Mouse (Mus musculus): Measurements from ENCODE around the gene Ppp1r15a. TPM values are rescaled to one million over a fixed set of nuclear protein-coding genes. Genes with fewer than 3 reads are reported as not detected.
A peak's percentile ranks its signal among the peaks of the same experiment; 100 is the strongest.

Gene Ppp1r15a
- 12.9 and 13.0 TPM in 2 replicates for polyA plus RNA-seq (2014; fragmentation: Nextera tagmentation; extraction: Ambion mirVana)

DNA sequence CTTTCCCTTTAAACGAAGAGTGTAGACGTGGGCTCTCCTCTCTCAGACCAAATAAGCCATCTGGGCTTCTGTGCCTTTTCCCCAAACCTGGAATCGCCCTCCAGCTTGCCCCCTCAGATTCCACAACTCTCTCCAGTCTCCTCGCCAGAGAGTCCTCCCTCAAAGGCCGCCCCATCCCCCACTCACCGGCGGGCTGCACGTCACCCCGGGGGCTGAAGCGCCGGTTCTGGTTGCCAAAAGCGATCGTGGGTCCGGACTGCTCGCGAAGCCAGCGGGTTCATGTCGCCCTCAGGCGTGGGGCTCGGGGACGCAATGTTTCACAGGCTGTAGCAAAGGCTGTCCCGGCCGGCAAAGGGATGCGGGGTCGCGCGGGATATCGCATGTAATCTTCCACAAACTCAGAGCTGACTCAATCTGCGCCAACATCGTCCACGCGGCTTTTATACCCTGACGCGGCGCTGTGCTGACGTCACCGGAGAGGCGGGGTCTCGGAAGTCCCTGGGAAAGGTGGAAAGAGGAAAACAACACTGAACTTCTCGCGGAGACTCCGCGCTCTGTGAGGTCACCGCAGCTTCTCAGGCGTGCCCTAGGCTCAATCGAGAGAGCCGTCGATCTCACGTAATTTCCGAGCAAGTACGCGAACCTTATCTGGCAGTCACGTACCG, at the start of gene Ppp1r15a, which contains the start of gene Plekha4:
Gene Ppp1r15a (minus strand): TSS at position 460 of the 665 bp plus-strand sequence.
Gene Plekha4 (plus strand): TSS at position 522 of the 665 bp plus-strand sequence.
- peak within 1 kb of the TSS; percentile 63 for H3K4me3 ChIP-seq (replicated peaks; ENCODE audit: low read length)
- H3K9ac ChIP-seq = peak within 1 kb of the TSS; percentile 77
- WGBS = under 1% methylated on average over 54 of the region's 54 CpGs
- H3K9me3 ChIP-seq (ENCODE audit: control insufficient read depth, low read length) = no peaks in the 10 kb centered on the region
- ATAC-seq (ENCODE audit: low FRiP score) = peak; percentile 83
- H3K27me3 ChIP-seq (ENCODE audit: control insufficient read depth, insufficient read depth, low read length) = no peaks in the 10 kb centered on the region
- peak within 1 kb of the TSS; percentile 73 for H3K4me2 ChIP-seq (replicated peaks)
- H3K4me1 ChIP-seq (replicated peaks; ENCODE audit: control insufficient read depth, insufficient read depth, low read length) = peaks cover 21% of the 10 kb centered on the region
- DNase-seq (ENCODE audit: low spot score) = peak; percentile 96
- 0 out of 2 replicates have a peak, but pooled peaks cover 5% of the 10 kb centered on the region for H3K36me3 ChIP-seq (replicated peaks; ENCODE audit: control insufficient read depth, insufficient read depth)
- peak within 1 kb of the TSS; percentile 83 for H3K27ac ChIP-seq

DNA sequence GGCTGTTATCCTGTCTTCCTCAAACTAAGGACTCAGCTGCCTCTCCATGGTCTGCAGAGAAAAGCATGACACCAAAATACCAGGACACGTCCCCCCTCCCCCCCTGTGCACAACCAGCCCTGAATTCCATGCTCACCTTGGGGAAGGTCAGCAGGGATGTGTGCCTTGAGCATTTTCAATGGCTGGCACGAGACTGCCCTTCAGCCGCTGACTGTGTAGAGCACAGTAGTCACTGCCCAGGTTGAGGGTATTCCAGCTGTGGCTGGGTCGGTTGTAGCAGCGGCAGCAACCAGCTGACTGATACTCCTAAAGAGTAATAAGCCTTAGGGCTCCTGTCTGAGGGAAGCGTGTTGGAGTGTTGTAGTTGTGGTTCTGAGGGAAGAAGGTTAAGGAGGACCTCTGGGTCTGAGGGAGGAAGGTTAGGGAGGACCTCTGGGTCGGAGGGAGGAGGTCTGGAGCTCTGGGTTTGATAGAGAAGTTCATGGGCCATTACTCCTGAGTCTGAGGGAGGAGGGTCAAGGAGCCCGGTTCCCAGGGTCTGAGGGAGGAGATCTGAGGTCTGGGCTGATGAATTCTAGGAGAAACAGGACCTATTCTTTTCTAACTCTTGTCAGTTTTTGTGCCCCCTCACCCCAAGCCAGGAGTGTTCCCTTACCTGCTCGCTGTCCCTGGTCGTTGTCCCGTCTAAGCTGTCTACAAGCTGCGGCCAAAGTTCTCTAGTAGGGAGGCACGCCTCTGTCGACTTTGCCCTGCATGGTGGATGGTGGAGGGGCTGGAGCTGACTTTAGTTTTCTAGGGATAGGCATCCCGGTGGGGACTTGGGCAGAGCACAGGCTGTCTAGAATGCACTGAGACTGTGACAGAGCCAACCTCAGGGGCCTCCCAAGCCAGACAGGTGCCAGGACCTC, 48.7 kb upstream of the Ppp1r15a start:
- ATAC-seq (ENCODE audit: low FRiP score) = no peak
- no peaks in the 10 kb centered on the region for H3K27me3 ChIP-seq (ENCODE audit: control insufficient read depth, insufficient read depth, low read length)
- H3K4me1 ChIP-seq (replicated peaks; ENCODE audit: control insufficient read depth, insufficient read depth, low read length) = peaks cover 15% of the 10 kb centered on the region
- no peak overlapping the region for H3K4me2 ChIP-seq (replicated peaks)
- peaks cover 10% of the 10 kb centered on the region; the same call in 1 of the 2 replicates for H3K36me3 ChIP-seq (replicated peaks; ENCODE audit: control insufficient read depth, insufficient read depth)
- 89% methylated on average over 15 of the region's 15 CpGs for WGBS
- H3K9me3 ChIP-seq (ENCODE audit: control insufficient read depth, low read length) = no peaks in the 10 kb centered on the region
- H3K9ac ChIP-seq = no peak overlapping the region
- H3K4me3 ChIP-seq (replicated peaks; ENCODE audit: low read length) = no peak overlapping the region
- no peak overlapping the region for H3K27ac ChIP-seq
- DNase-seq (ENCODE audit: low spot score) = no peak

DNA sequence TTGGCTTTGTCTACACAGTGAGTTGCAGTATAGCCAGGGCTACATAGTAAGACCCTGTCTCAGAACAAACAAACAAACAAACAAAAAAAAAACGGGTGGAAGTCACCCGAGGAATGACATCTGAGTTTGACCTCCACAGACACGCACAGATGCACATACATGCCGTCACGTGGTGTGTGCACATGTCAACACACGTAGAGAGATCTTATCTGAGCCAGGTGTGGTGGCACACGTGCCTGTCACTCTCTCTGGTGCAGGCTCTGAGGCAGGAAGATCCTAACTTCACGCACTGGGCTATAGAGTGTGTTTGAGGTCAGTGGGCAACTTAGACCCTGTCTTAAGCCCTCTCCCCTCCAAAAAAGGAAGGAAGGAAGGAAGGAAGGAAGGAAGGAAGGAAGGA, 47.9 kb upstream of the Ppp1r15a start:
- no peak overlapping the region for H3K4me2 ChIP-seq (replicated peaks)
- DNase-seq (ENCODE audit: low spot score) (no peak), ATAC-seq (ENCODE audit: low FRiP score) (no peak)
- 83% methylated on average over 8 of the region's 8 CpGs for WGBS
- H3K4me1 ChIP-seq (replicated peaks; ENCODE audit: control insufficient read depth, insufficient read depth, low read length) = peaks cover 15% of the 10 kb centered on the region
- H3K9ac ChIP-seq = no peak overlapping the region
- H3K27me3 ChIP-seq (ENCODE audit: control insufficient read depth, insufficient read depth, low read length) = no peaks in the 10 kb centered on the region
- H3K27ac ChIP-seq = no peak overlapping the region
- no peak overlapping the region for H3K4me3 ChIP-seq (replicated peaks; ENCODE audit: low read length)
- peaks cover 9% of the 10 kb centered on the region; the same call in 1 of the 2 replicates for H3K36me3 ChIP-seq (replicated peaks; ENCODE audit: control insufficient read depth, insufficient read depth)
- H3K9me3 ChIP-seq (ENCODE audit: control insufficient read depth, low read length) = no peaks in the 10 kb centered on the region

- 65% methylated on average over 1 of the region's 1 CpGs for WGBS
- H3K9ac ChIP-seq = no peak overlapping the region
Measured at GRCm38 (mm10) chr7:45571966-45572365, 45.9 kb upstream of the Ppp1r15a start.

DNA sequence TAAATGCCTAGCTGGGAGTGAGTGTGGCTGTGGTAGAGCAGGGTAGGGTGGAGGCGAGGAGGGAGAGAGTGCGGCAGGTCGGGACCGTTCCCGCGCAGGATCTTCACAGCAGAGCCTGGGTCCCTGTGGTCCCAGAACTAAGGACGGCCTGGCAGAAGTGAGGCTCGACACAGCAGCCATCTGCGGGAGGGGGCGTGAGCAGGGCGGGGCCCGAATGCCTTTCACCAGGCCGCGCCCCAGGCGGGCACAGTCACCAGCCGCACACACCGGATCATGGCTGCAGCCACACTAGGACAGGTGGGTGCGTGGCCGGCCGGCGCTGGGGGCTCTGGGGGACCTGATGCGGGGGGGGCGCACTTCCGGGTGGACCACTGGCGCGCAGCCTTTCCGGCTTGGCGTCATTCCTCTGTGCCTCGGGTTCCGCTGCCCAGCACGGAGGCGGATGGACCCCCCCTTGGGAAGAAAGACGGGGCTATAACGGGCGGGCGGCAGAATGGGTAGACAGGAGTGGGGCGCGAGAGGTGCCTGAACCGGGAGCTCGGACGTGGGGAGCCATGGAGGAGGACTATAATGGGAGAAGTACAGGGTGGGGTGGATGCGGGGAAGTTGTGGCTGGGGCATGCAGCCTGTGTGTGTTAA, 44.2 kb upstream of the Ppp1r15a start, which contains the start of gene Bcat2:
Gene Bcat2 (plus strand): TSS at position 51 of the 639 bp plus-strand sequence.
- DNase-seq (ENCODE audit: low spot score) (peak; percentile 69), ATAC-seq (ENCODE audit: low FRiP score) (peak; percentile 66; the same call in 1 of the 2 replicates)
- Histone ChIP-seq H3K9ac (peak within 1 kb of the TSS; percentile 91), H3K4me3 (replicated peaks; ENCODE audit: low read length) (peak within 1 kb of the TSS; percentile 63), H3K27me3 (ENCODE audit: control insufficient read depth, insufficient read depth, low read length) (no peaks in the 10 kb centered on the region), H3K36me3 (replicated peaks; ENCODE audit: control insufficient read depth, insufficient read depth) (no peaks in the 10 kb centered on the region), H3K4me1 (replicated peaks; ENCODE audit: control insufficient read depth, insufficient read depth, low read length) (peaks cover 22% of the 10 kb centered on the region), H3K4me2 (replicated peaks) (peak within 1 kb of the TSS; percentile 62), H3K27ac (peak within 1 kb of the TSS; percentile 80), H3K9me3 (ENCODE audit: control insufficient read depth, low read length) (no peaks in the 10 kb centered on the region)
- WGBS = under 1% methylated on average over 40 of the region's 42 CpGs

More at GRCm38 (mm10) chr7:45571966-45572365, 45.9 kb upstream of the Ppp1r15a start:
- Histone ChIP-seq H3K27me3 (ENCODE audit: control insufficient read depth, insufficient read depth, low read length) (no peaks in the 10 kb centered on the region), H3K36me3 (replicated peaks; ENCODE audit: control insufficient read depth, insufficient read depth) (peaks cover 6% of the 10 kb centered on the region; the same call in 1 of the 2 replicates), H3K27ac (no peak overlapping the region), H3K4me3 (replicated peaks; ENCODE audit: low read length) (no peak overlapping the region), H3K9me3 (ENCODE audit: control insufficient read depth, low read length) (no peaks in the 10 kb centered on the region), H3K4me1 (replicated peaks; ENCODE audit: control insufficient read depth, insufficient read depth, low read length) (peaks cover 22% of the 10 kb centered on the region), H3K4me2 (replicated peaks) (0 out of 2 replicates have a peak overlapping the region, but pooled peaks have one; percentile 62)
- ATAC-seq (ENCODE audit: low FRiP score) = no peak
- no peak for DNase-seq (ENCODE audit: low spot score)

DNA sequence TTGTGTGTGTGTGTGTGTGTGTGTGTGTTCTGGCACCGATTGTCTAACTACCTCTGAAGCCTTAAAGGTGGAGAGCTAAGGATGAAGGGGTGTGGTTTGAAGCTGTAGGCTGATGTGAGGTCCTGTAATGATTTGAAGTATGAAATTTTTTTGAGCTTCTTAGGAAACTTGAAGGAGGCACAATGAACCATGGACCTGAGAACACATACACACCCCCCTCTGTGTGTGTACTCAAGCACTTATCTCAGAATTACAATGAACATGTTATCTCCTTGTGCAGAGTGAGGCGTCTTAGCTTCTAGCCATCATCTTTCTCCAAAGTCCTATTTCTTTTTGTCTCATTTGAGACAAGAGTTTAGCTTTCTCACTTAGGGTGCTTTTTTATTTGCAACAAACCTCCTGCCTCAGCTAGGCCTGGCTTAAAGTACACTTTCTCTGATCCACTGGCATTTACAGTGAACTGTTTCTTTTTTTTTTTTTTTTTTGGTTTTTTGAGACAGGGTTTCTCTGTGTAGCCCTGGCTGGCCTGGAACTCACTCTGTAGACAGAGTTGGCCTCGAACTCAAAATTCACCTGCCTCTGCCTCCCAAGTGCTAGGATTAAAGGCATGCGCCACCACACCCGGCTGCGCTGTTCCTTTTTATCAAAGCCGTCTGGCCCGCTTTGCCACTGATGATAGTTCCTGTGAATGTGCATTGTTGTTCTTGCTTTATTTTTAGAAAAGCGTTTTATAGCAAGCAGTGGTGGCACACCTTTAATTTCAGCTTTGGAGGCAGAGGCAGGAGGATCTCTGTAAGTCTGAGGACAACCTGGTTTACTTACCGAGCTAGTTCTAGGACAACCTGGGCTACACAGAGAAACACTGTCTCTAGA, 42.8 kb upstream of the Ppp1r15a start:
- Histone ChIP-seq H3K27me3 (ENCODE audit: control insufficient read depth, insufficient read depth, low read length) (no peaks in the 10 kb centered on the region), H3K9ac (peak overlapping the region; percentile 26; the same call in 1 of the 2 replicates), H3K4me2 (replicated peaks) (peak overlapping the region; percentile 75), H3K4me3 (replicated peaks; ENCODE audit: low read length) (peak overlapping the region; percentile 37), H3K4me1 (replicated peaks; ENCODE audit: control insufficient read depth, insufficient read depth, low read length) (peaks cover 22% of the 10 kb centered on the region), H3K27ac (peak overlapping the region; percentile 68), H3K36me3 (replicated peaks; ENCODE audit: control insufficient read depth, insufficient read depth) (no peaks in the 10 kb centered on the region), H3K9me3 (ENCODE audit: control insufficient read depth, low read length) (no peaks in the 10 kb centered on the region)
- ATAC-seq (ENCODE audit: low FRiP score) (no peak), DNase-seq (ENCODE audit: low spot score) (no peak)
- 83% methylated on average over 10 of the region's 10 CpGs for WGBS

DNA sequence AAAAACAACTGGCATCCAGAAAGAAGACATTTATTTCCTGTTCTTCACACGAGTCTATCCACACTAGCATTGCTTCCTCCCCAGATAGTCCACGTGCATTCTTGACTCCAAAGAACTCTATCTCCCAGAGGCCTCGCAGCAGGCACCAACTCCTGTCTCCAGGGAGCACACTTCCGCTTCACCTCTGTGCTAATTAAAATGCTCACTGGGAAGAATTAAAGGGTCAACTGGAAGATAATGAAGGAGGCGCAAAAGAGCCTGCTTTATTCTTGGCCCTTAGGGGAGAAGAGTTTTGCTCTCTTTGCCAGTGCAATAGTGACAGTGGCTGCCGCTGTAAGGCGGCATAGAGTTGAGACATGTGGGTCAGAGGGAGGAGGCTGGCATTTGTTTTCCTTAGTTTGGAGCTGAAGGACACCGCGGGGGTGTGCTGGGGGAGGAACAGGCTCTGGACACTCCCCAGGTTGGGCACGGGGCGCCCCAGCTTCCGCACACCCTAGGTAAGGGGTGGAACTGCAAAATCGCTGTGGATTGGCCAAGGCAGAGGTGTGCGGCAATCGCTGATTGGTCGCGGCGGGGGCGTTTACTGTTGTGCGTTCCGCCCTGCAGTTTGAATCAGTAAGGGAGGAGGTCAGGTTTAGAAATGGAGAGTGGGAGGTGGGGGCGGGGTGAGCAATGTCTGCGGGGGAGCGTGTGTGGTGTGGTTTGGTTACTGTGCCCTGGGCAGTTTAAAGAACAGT, 41.9 kb upstream of the Ppp1r15a start:
- WGBS = 2% methylated on average over 24 of the region's 24 CpGs
- Histone ChIP-seq H3K4me2 (replicated peaks) (peak overlapping the region; percentile 75), H3K9me3 (ENCODE audit: control insufficient read depth, low read length) (no peaks in the 10 kb centered on the region), H3K9ac (peak overlapping the region; percentile 26), H3K36me3 (replicated peaks; ENCODE audit: control insufficient read depth, insufficient read depth) (no peaks in the 10 kb centered on the region), H3K4me1 (replicated peaks; ENCODE audit: control insufficient read depth, insufficient read depth, low read length) (peaks cover 22% of the 10 kb centered on the region), H3K27ac (peak overlapping the region; percentile 68), H3K27me3 (ENCODE audit: control insufficient read depth, insufficient read depth, low read length) (no peaks in the 10 kb centered on the region), H3K4me3 (replicated peaks; ENCODE audit: low read length) (peak overlapping the region; percentile 37)
- DNase-seq (ENCODE audit: low spot score) (peak; percentile 84), ATAC-seq (ENCODE audit: low FRiP score) (peak; percentile 94)

All from hindbrain, embryonic 14.5 days (tissue).